Mouse (Mus musculus) heart, postnatal 0 days (tissue): Measurements from ENCODE around the gene Mob4.

Experiments used
- CTCF ChIP-seq: IDR thresholded peaks from 2 replicates; pipeline ENCODE4 v1.5.1; 2016; ENCODE audit warnings: antibody characterized with exemption, control low read depth, low read depth
- EP300 ChIP-seq: IDR thresholded peaks from 2 replicates; pipeline ENCODE4 v1.6.1; 2016; ENCODE audit warnings: antibody characterized with exemption, low read depth

- TF ChIP-seq CTCF = no peak
- TF ChIP-seq EP300 = no peak
Measured at GRCm38 (mm10) chr1:55089498-55090064, 41.5 kb upstream of the Mob4 start.
